Comparison of ENCODE assay signal across 10 mouse cellular contexts in genomic region chr2:129206824-129207223, GRCm38 (mm10). TPM values are rescaled to one million over a fixed set of nuclear protein-coding genes. Genes with fewer than 3 reads are reported as not detected.
DNase-seq lines count a peak whose midpoint lies in the region; ATAC-seq and TF ChIP-seq lines count a peak whose summit lies in the region.
"Had no signal": no experiment of that assay in that cellular context is flagged by ENCODE, and none has a peak within 500 bp of the region (broad histone marks: within the 10 kb centered on the region; RNA-seq: fewer than 3 reads in every experiment).

No protein-coding gene starts in this region.

- H3K27ac ChIP-seq in cerebellum, adult 2 months (ENCODE audit: insufficient read depth, low read length), result no peak overlapping the region
- H3K27ac ChIP-seq in intestine, postnatal 0 days (ENCODE audit: low read depth, low read length), result no peak overlapping the region
- H3K27ac ChIP-seq: kidney, postnatal 0 days had no signal

- TF ChIP-seq CTCF in cerebellum, adult 2 months (IDR thresholded peaks at IDR 0.05; ENCODE audit: borderline replicate concordance, insufficient read depth, low read depth, low read length), result no peak
- TF ChIP-seq CTCF in intestine, postnatal 0 days (IDR thresholded peaks at IDR 0.05; ENCODE audit: low read depth), result no peak

- H3K4me2 ChIP-seq in intestine, postnatal 0 days (replicated peaks; ENCODE audit: low read depth), result no peak overlapping the region

- peak; percentile 60; the same call in 1 of the 2 replicates for ATAC-seq in intestine, postnatal 0 days
- ATAC-seq: forebrain, postnatal 0 days had no signal

- no peak for TF ChIP-seq POLR2A in cerebellum, adult 2 months (IDR thresholded peaks at IDR 0.05; ENCODE audit: borderline replicate concordance, insufficient read depth, low read length)

- H3K27me3 ChIP-seq in cerebellum, adult 2 months (ENCODE audit: control insufficient read depth, insufficient read depth, low read length), result no peaks in the 10 kb centered on the region
- H3K27me3 ChIP-seq in intestine, postnatal 0 days (replicated peaks; ENCODE audit: control insufficient read depth, insufficient read depth, low read length), result no peaks in the 10 kb centered on the region

- no peak overlapping the region for H3K9ac ChIP-seq in intestine, postnatal 0 days (ENCODE audit: low read depth, low read length)
- H3K9ac ChIP-seq: forebrain, postnatal 0 days had no signal

- no peaks in the 10 kb centered on the region for H3K9me3 ChIP-seq in intestine, postnatal 0 days (ENCODE audit: control insufficient read depth)

- WGBS in cerebellum, adult 2 months, result 74% methylated on average over 8 of the region's 8 CpGs
- 76% methylated on average over 8 of the region's 8 CpGs for WGBS in intestine, postnatal 0 days

- no peak overlapping the region for H3K4me3 ChIP-seq in cerebellum, adult 2 months (replicated peaks; ENCODE audit: insufficient read depth, low read depth, low read length)
- H3K4me3 ChIP-seq in intestine, postnatal 0 days (ENCODE audit: low read depth, low read length), result no peak overlapping the region

- DNase-seq in cerebellum, adult 2 months, result peak; percentile 37 to 49
- no peak for DNase-seq in cerebellum, adult 11 months
- peak; percentile 63 for DNase-seq in right cerebral cortex, adult 18-20 months
- no peak for DNase-seq in right cerebral cortex, postnatal 10 days (ENCODE audit: low spot score in 2 of 2)
- peak; percentile 82 for DNase-seq in yolk sac, embryonic 10.5 days (ENCODE audit: low spot score)
- DNase-seq in layer of hippocampus, adult 9-11 months, result no peak
- DNase-seq in gastrocnemius, postnatal 4 days (ENCODE audit: low spot score in 2 of 2), result no peak
- DNase-seq: forebrain, postnatal 0 days had no signal

- H3K4me1 ChIP-seq in cerebellum, adult 2 months (ENCODE audit: control insufficient read depth, insufficient read depth, low read length), result 0 out of 2 replicates have a peak, but pooled peaks cover 2% of the 10 kb centered on the region
- H3K4me1 ChIP-seq in intestine, postnatal 0 days (replicated peaks; ENCODE audit: control insufficient read depth, insufficient read depth, low read length), result no peaks in the 10 kb centered on the region

- H3K36me3 ChIP-seq in intestine, postnatal 0 days (ENCODE audit: control insufficient read depth, insufficient read depth), result peaks cover 71% of the 10 kb centered on the region

RNA-seq across cellular contexts. Expression of gene Slc20a1, which starts 8.3 kb away (rescaled TPM):
- 157 and 159 TPM in 2 replicates for polyA plus RNA-seq in cerebellum, adult 2 months (2012; rRNA removed)
- polyA plus RNA-seq in intestine, postnatal 0 days (2015; fragmentation: Nextera tagmentation; extraction: Ambion mirVana), result 14.4 and 16.0 TPM in 2 replicates
- 10 to 100 TPM; 16.9 to 18.7 TPM for total RNA-seq in gastrocnemius, postnatal 4 days (2021)

Comparison
In these comparisons a context has a peak if more than half of its experiments do, and no peak if none do; other contexts are left out.
1. DNase-seq: peak in cerebellum, adult 2 months (2 of 2), right cerebral cortex, adult 18-20 months (single experiment) and yolk sac, embryonic 10.5 days (single experiment); none in cerebellum, adult 11 months (single experiment), right cerebral cortex, postnatal 10 days (0 of 2), layer of hippocampus, adult 9-11 months (single experiment) and gastrocnemius, postnatal 4 days (0 of 2).